Mouse (Mus musculus) limb, embryonic 12.5 days (tissue): ENCODE data around the gene Etv5. TPM values are rescaled to one million over a fixed set of nuclear protein-coding genes. Genes with fewer than 3 reads are reported as not detected.

Source experiments
- ATAC-seq: fragments of 200-750 bp; cut with Nextera tagmentation; 2 replicates; pipeline ENCODE4 v1.8.0; 2017; ENCODE audit warnings: low read depth, moderate TSS enrichment; ENCODE audit not compliant: insufficient number of reproducible peaks, insufficient read depth, low FRiP score, low TSS enrichment
- H3K27ac ChIP-seq: fragments of 300-500 bp; sonication (generic); 2 replicates; pipeline ENCODE4 v1.5.1; 2016; ENCODE audit warnings: mild to moderate bottlenecking, moderate library complexity
- H3K27me3 ChIP-seq: fragments of 300-500 bp; sonication (generic); 2 replicates; pipeline ENCODE4 v1.6.1; 2016; ENCODE audit warnings: mild to moderate bottlenecking, moderate library complexity
- H3K36me3 ChIP-seq: fragments of 300-500 bp; sonication (generic); 2 replicates; pipeline ENCODE4 v1.6.1; 2016; ENCODE audit warnings: mild to moderate bottlenecking, moderate library complexity
- H3K4me1 ChIP-seq: fragments of 300-500 bp; sonication (generic); replicated peaks from 2 replicates; pipeline ENCODE4 v1.6.1; 2016
- H3K4me2 ChIP-seq: fragments of 300-500 bp; sonication (generic); 2 replicates; pipeline ENCODE4 v1.6.1; 2016; ENCODE audit warnings: mild to moderate bottlenecking, moderate library complexity
- H3K4me3 ChIP-seq: fragments of 300-500 bp; sonication (generic); replicated peaks from 2 replicates; pipeline ENCODE4 v1.5.1; 2016; ENCODE audit warnings: mild to moderate bottlenecking
- H3K9ac ChIP-seq: fragments of 300-500 bp; sonication (generic); replicated peaks from 2 replicates; pipeline ENCODE4 v1.6.1; 2016; ENCODE audit warnings: mild to moderate bottlenecking, moderate library complexity
- H3K9me3 ChIP-seq: fragments of 300-500 bp; sonication (generic); 2 replicates; pipeline ENCODE4 v1.6.1; 2016; ENCODE audit warnings: mild to moderate bottlenecking, moderate library complexity
- WGBS: fragments of 180-500 bp; shearing (Covaris S2); methylation state at CpG from one replicate; pipeline ENCODE4 v1.1.7; 2016; 5-methylcytosine and 5-hydroxymethylcytosine counted together
- polyA plus RNA-seq: library from polyadenylated mRNA; unstranded; fragments of >200 nt; fragmentation: Nextera tagmentation; extraction: Ambion mirVana; gene quantifications from 2 replicates; pipeline ENCODE4 v1.2.1, GENCODE M21; 2016

Gene Etv5
- polyA plus RNA-seq, 1 experiment from 2014 or later, result 37.6 TPM

DNA sequence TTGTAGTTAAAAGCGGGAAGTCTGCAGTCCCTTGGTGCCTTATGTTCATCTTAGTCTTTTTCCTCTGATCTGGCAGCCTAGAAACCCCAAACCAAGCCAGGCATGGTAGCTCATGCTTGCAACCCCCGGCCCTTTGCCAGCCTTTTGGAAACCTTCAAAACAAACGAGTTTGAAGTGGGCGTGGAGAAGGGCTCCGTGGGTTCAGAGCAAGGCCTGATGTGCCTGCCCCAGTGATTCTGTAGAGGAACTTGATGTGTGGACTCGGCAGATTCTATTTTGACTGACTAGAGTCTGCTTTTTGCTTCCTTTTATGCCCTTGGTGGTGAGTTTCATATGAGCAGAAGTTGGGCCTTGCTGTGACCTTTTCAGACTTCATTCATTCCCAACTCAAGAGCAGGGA is 5.3 kb upstream of the Etv5 start:
- Histone ChIP-seq H3K4me2 (no peak overlapping the region), H3K4me3 (no peak overlapping the region), H3K36me3 (no peaks in the 10 kb centered on the region), H3K27me3 (peaks cover 4% of the 10 kb centered on the region; the same call in 1 of the 2 replicates), H3K9ac (no peak overlapping the region), H3K9me3 (no peaks in the 10 kb centered on the region), H3K27ac (no peak overlapping the region), H3K4me1 (peaks cover 23% of the 10 kb centered on the region)
- no peak for ATAC-seq
- 50% methylated on average over 6 of the region's 6 CpGs for WGBS

DNA sequence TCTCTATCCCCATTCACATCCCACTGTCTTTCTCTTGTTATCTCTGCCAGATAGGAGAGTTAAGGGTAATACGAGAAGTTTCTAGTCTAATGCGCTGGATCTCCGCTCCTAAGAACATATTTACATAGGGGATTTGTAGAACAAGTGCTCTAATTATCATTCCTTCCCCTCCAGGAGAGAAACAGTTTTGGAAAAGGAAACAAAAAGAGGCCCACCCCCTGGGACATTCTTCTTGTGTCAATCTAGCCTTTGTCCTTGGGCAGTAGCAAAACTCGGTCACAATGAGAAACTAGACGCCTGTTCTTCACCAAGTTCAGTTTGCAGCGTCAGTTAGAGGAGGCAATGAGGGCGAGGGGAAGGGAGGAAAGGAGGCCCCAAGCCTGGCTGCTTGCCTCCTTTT is 2.7 kb upstream of the Etv5 start:
- H3K36me3 ChIP-seq, result no peaks in the 10 kb centered on the region
- 75% methylated on average over 7 of the region's 7 CpGs for WGBS
- H3K9ac ChIP-seq, result no peak overlapping the region
- peaks cover 25% of the 10 kb centered on the region for H3K4me1 ChIP-seq
- H3K27me3 ChIP-seq, result peaks cover 4% of the 10 kb centered on the region; the same call in 1 of the 2 replicates
- no peaks in the 10 kb centered on the region for H3K9me3 ChIP-seq
- no peak overlapping the region for H3K27ac ChIP-seq
- H3K4me2 ChIP-seq, result no peak overlapping the region
- H3K4me3 ChIP-seq, result no peak overlapping the region
- no peak for ATAC-seq

GRCm38 (mm10) chr16:22441317-22441716 is 1.8 kb upstream of the Etv5 start:
- WGBS, result 66% methylated on average over 4 of the region's 4 CpGs
- no peak overlapping the region for H3K9ac ChIP-seq
- no peak overlapping the region; the same call in 1 of the 2 replicates for H3K4me2 ChIP-seq
- no peaks in the 10 kb centered on the region for H3K36me3 ChIP-seq
- ATAC-seq, result no peak
- no peak overlapping the region for H3K4me3 ChIP-seq
- H3K27me3 ChIP-seq, result peaks cover 4% of the 10 kb centered on the region; the same call in 1 of the 2 replicates
- H3K27ac ChIP-seq, result no peak overlapping the region
- no peaks in the 10 kb centered on the region for H3K9me3 ChIP-seq
- H3K4me1 ChIP-seq, result peaks cover 25% of the 10 kb centered on the region

- peak overlapping the region; percentile 75 for H3K27ac ChIP-seq
- peak overlapping the region; percentile 63 for H3K4me3 ChIP-seq
- under 1% methylated on average over 18 of the region's 18 CpGs for WGBS
- H3K36me3 ChIP-seq, result no peaks in the 10 kb centered on the region
- no peak for ATAC-seq
- peak overlapping the region; percentile 94 for H3K4me2 ChIP-seq
- peaks cover 25% of the 10 kb centered on the region for H3K4me1 ChIP-seq
- peaks cover 4% of the 10 kb centered on the region; the same call in 1 of the 2 replicates for H3K27me3 ChIP-seq
- H3K9me3 ChIP-seq, result no peaks in the 10 kb centered on the region
- peak overlapping the region; percentile 40 for H3K9ac ChIP-seq
Measured at GRCm38 (mm10) chr16:22440269-22440668, 750 bp upstream of the Etv5 start.

DNA sequence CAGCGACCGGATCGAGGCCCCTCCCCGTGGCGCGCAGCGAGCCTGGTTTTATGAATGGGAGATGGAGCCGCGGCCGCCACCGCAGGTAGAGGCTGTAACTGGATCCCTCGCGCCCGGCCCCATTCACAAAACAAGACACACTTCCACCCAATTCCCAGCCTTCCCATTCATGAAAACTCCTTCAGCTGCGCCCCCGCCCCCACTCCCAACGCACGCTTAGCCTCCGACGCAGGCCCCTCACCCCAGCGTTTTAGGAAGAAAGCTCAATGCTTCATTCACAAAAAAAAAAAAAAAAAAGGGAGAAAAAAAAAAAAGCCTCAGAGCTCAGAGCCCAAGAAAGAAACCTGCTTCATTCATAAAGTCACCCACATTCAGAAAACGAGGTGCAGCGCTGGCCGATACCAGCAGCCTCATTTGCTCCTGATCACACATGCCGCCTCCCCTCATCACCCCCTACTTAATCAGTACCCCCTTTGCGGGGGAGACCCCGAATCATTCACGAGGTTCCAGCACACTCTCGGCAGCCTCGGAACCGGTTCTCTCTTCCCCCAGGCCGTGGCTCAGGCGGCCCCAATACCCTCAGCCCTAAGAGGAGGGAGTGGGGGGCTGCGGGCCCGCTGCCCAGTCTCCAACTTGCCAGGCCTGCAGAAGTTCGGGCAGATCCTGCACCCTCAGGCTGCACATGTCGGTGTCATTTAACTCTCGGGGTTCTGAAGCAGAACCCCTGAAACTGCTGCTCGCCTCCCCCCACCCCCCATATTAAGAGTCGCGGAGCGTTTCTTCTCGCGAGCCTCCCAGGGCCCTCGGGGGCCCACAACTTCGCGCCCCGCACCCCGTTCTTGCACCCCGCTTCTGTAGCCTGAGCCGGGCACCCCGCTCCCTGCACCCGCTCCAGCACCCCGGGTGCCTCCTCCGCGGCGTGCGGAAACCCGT is 812 bp downstream of the Etv5 start:
- WGBS, result under 1% methylated on average over 59 of the region's 59 CpGs
- Histone ChIP-seq H3K4me3 (peak overlapping the region; percentile 63), H3K36me3 (no peaks in the 10 kb centered on the region), H3K9ac (peak overlapping the region; percentile 75), H3K27me3 (peaks cover 4% of the 10 kb centered on the region; the same call in 1 of the 2 replicates), H3K4me1 (peaks cover 21% of the 10 kb centered on the region), H3K4me2 (peak overlapping the region; percentile 94), H3K9me3 (no peaks in the 10 kb centered on the region), H3K27ac (peak overlapping the region; percentile 68)
- ATAC-seq, result peak; percentile 33

- no peak overlapping the region for H3K4me2 ChIP-seq
- no peaks in the 10 kb centered on the region for H3K9me3 ChIP-seq
- H3K4me1 ChIP-seq, result peaks cover 17% of the 10 kb centered on the region
- 65% methylated on average over 6 of the region's 6 CpGs for WGBS
- ATAC-seq, result no peak
- H3K27ac ChIP-seq, result no peak overlapping the region
- H3K36me3 ChIP-seq, result no peaks in the 10 kb centered on the region
- peaks cover 1% of the 10 kb centered on the region; the same call in 1 of the 2 replicates for H3K27me3 ChIP-seq
- H3K4me3 ChIP-seq, result no peak overlapping the region
- no peak overlapping the region for H3K9ac ChIP-seq
Measured at GRCm38 (mm10) chr16:22436106-22436505, 3.4 kb downstream of the Etv5 start.

DNA sequence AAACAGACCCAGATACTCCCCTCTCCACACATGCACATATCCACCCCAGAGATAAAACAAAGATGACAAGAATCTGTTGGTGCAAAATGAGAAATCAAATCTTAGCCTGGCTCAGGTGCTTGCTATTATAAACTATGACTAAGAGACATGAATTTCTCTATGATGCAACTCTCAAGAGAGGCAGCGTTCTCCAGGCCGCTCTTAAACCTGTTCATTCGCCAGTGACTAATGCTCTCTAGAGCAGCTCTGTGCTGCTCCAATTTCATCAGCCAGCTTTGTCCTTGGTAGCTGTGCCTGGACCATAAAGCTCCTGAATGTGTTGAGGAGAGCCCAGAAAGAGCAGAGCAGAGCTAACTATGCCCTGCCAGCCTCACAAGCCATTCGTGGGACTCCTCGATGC is 5.0 kb downstream of the Etv5 start:
- peaks cover 23% of the 10 kb centered on the region for H3K4me1 ChIP-seq
- 45% methylated on average over 5 of the region's 5 CpGs for WGBS
- H3K9me3 ChIP-seq, result no peaks in the 10 kb centered on the region
- H3K27me3 ChIP-seq, result no peaks in the 10 kb centered on the region
- H3K36me3 ChIP-seq, result no peaks in the 10 kb centered on the region
- H3K4me3 ChIP-seq, result no peak overlapping the region
- no peak overlapping the region for H3K9ac ChIP-seq
- ATAC-seq, result no peak
- H3K27ac ChIP-seq, result no peak overlapping the region
- H3K4me2 ChIP-seq, result no peak overlapping the region; the same call in 1 of the 2 replicates

DNA sequence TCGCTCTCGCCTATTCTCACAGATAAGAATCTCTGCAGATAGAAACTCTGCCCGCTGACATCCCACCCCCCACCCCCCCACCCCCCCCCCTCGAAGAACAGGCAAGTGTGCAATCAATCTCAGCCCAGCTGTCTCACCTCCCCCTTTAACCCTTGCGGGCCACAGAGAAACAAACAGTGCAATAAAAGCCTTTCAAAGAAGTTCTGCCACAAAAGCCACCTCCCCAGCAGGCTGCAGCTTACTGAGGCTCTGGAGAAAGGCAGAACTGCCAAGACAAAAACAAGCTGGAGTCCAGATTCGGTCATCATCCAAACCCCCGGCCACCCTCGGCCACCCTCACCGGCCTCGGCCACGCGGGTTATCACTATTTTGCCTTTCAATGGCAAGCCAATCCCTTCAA is 5.6 kb downstream of the Etv5 start:
- H3K36me3 ChIP-seq, result no peaks in the 10 kb centered on the region
- ATAC-seq, result no peak
- 19% methylated on average over 12 of the region's 12 CpGs for WGBS
- no peaks in the 10 kb centered on the region for H3K9me3 ChIP-seq
- no peaks in the 10 kb centered on the region for H3K27me3 ChIP-seq
- no peak overlapping the region for H3K9ac ChIP-seq
- H3K4me2 ChIP-seq, result peak overlapping the region; percentile 8; the same call in 1 of the 2 replicates
- no peak overlapping the region for H3K27ac ChIP-seq
- H3K4me3 ChIP-seq, result no peak overlapping the region
- peaks cover 29% of the 10 kb centered on the region for H3K4me1 ChIP-seq

DNA sequence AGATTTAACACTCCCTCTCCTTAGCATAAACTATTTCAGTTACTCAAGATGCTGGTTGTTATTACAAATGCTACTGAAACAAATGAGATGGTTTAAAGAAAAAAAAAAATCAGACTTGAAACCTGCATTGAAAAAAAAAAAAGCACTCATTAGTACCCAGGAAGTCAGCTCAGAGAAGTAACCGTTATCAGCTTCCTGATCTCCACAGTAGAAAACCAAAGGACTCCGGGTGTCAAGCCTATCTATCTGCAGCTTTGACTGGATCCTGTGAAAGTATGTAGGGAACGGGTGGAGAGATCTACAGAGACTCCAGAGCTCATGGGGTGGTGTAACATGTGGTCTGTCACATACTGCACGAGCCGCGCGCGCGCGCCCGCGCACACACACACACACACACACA is 7.7 kb downstream of the Etv5 start:
- 83% methylated on average over 12 of the region's 12 CpGs for WGBS
- Histone ChIP-seq H3K4me2 (no peak overlapping the region), H3K36me3 (peaks cover 3% of the 10 kb centered on the region; the same call in 1 of the 2 replicates), H3K4me3 (no peak overlapping the region), H3K4me1 (peaks cover 36% of the 10 kb centered on the region), H3K9me3 (no peaks in the 10 kb centered on the region), H3K27ac (no peak overlapping the region), H3K27me3 (no peaks in the 10 kb centered on the region), H3K9ac (no peak overlapping the region)
- no peak for ATAC-seq

DNA sequence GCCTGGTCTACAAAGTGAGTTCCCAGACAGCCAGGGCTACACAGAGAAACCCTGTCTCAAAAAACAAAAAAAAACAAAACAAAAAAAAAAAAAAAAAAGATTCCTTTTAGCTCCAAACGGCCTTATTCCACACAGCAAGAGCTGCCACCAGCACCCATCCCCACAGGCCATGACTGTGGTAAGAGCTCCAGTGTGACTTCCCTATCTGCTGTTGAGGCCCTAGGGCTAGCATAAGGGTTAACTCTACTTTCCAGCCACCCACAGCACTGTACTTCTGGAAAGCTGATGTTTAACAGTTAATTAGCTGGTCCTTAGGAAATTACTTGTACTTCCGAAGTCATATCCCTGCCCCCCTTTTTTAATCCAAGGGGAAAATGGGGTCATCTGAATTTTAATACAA is 8.2 kb downstream of the Etv5 start:
- Histone ChIP-seq H3K9ac (no peak overlapping the region), H3K4me2 (no peak overlapping the region), H3K36me3 (peaks cover 3% of the 10 kb centered on the region; the same call in 1 of the 2 replicates), H3K27me3 (no peaks in the 10 kb centered on the region), H3K4me3 (no peak overlapping the region), H3K9me3 (no peaks in the 10 kb centered on the region), H3K4me1 (peaks cover 36% of the 10 kb centered on the region), H3K27ac (no peak overlapping the region)
- WGBS, result 70% methylated on average over 2 of the region's 2 CpGs
- ATAC-seq, result no peak

DNA sequence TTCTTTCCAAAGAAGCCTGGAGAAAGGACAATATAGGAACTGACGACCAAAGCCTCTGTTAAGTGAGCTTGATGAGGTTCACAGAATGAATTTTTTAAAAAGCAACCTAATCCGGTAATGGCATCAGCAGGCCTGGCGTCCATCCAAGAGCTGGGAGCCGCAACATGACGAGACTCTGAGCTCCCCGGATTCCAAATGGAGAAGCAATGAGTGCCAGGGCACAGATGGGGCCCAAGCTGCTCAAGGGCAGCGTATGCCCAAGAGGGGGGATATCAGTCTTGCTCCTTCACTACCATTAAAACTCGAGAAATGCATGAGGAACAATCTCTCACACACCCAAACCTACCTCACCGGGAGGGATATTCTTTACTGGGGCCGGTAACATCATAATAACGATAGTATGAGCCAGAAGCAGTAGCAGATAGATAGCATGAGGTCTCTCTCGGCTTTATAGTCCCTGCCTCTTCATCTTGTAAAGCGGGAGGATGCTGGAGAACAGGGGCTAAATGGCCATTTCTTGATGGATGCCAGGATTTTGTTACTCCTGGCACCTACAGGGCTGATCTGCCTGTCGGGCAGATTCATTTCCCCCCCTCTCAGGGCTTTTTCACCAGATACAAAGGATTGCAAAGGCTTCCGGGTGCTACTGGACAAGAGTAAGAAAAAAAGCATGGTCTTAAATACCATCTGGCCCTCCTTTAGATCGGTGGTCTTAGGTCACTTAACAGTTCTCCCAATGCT is 9.1 kb downstream of the Etv5 start:
- Histone ChIP-seq H3K27ac (0 out of 2 replicates have a peak overlapping the region, but pooled peaks have one; percentile 19), H3K36me3 (peaks cover 8% of the 10 kb centered on the region)

More for the DNA sequence above, 9.1 kb downstream of the Etv5 start:
- Histone ChIP-seq H3K4me3 (no peak overlapping the region), H3K27me3 (no peaks in the 10 kb centered on the region), H3K9me3 (no peaks in the 10 kb centered on the region), H3K4me2 (no peak overlapping the region), H3K9ac (no peak overlapping the region; the same call in 1 of the 2 replicates), H3K4me1 (peaks cover 36% of the 10 kb centered on the region)
- ATAC-seq, result no peak
- WGBS, result 68% methylated on average over 16 of the region's 16 CpGs
